Mouse (Mus musculus): ENCODE measurements around the gene Scyl1.

- TF ChIP-seq POLR2A (IDR thresholded peaks at IDR 0.05; ENCODE audit: low read depth, low read length) (no peak), CTCF (IDR thresholded peaks at IDR 0.05; ENCODE audit: borderline replicate concordance, insufficient read depth, low read length) (no peak)
These were observed 36.9 kb downstream of the Scyl1 start for GRCm38 (mm10) chr19:5734325-5734724.
